Mouse (Mus musculus) myocyte (in vitro differentiated cells): ENCODE results near the gene L1td1.

Experiments
- CEBPB ChIP-seq: IDR thresholded peaks from 2 replicates; pipeline ENCODE4 v1.6.1; 2011; ENCODE audit warnings: mild to moderate bottlenecking, moderate library complexity; ENCODE audit not compliant: poor library complexity, insufficient read depth, severe bottlenecking
- E2F4 ChIP-seq: IDR thresholded peaks from one replicate; pipeline ENCODE4 v1.6.1; 2011; ENCODE audit warnings: mild to moderate bottlenecking, control low read depth, moderate library complexity; ENCODE audit not compliant: insufficient read depth
- MAX ChIP-seq: IDR thresholded peaks from one replicate; pipeline ENCODE4 v1.6.1; 2011; ENCODE audit warnings: low read depth, mild to moderate bottlenecking, control low read depth
- MYOD1 ChIP-seq, 3 experiments: IDR thresholded peaks; one replicate each; pipeline ENCODE4 v1.6.1; 2011; ENCODE audit warnings: control low read depth in 2 of 3, low read depth in 2 of 3, mild to moderate bottlenecking in 2 of 3, moderate library complexity in 1 of 3; ENCODE audit not compliant: insufficient read length in 2 of 3, control insufficient read depth in 1 of 3
- MYOG ChIP-seq, 3 experiments: IDR thresholded peaks; one replicate each; pipeline ENCODE4 v1.6.1; 2011; ENCODE audit warnings: control low read depth in 2 of 3, low read depth in 2 of 3, mild to moderate bottlenecking in 2 of 3; ENCODE audit not compliant: insufficient read length in 2 of 3, control insufficient read depth in 1 of 3, insufficient read depth in 1 of 3
- POLR2A ChIP-seq: IDR thresholded peaks from one replicate; pipeline ENCODE4 v1.6.1; 2011; ENCODE audit warnings: low read depth, mild to moderate bottlenecking, control low read depth, moderate library complexity; ENCODE audit not compliant: insufficient read length
- POLR2AphosphoS2 ChIP-seq: IDR thresholded peaks from one replicate; pipeline ENCODE4 v1.6.1; 2011; ENCODE audit warnings: low read depth, control low read depth; ENCODE audit not compliant: insufficient read length
- REST ChIP-seq: IDR thresholded peaks from one replicate; pipeline ENCODE4 v1.6.1; 2011; ENCODE audit warnings: mild to moderate bottlenecking, control low read depth, moderate library complexity; ENCODE audit not compliant: insufficient read depth, insufficient read length
- SRF ChIP-seq: IDR thresholded peaks from one replicate; pipeline ENCODE4 v1.6.1; 2011; ENCODE audit warnings: low read depth; ENCODE audit not compliant: control insufficient read depth, insufficient read length
- TCF12 ChIP-seq: IDR thresholded peaks from one replicate; pipeline ENCODE4 v1.6.1; 2011; ENCODE audit warnings: mild to moderate bottlenecking, control low read depth; ENCODE audit not compliant: poor library complexity, insufficient read depth, severe bottlenecking
- TCF3 ChIP-seq: IDR thresholded peaks from one replicate; pipeline ENCODE4 v1.6.1; 2011; ENCODE audit warnings: low read depth, control low read depth; ENCODE audit not compliant: insufficient read length
- USF1 ChIP-seq: IDR thresholded peaks from one replicate; pipeline ENCODE4 v1.6.1; 2011; ENCODE audit warnings: low read depth, mild to moderate bottlenecking, control low read depth, moderate library complexity

DNA sequence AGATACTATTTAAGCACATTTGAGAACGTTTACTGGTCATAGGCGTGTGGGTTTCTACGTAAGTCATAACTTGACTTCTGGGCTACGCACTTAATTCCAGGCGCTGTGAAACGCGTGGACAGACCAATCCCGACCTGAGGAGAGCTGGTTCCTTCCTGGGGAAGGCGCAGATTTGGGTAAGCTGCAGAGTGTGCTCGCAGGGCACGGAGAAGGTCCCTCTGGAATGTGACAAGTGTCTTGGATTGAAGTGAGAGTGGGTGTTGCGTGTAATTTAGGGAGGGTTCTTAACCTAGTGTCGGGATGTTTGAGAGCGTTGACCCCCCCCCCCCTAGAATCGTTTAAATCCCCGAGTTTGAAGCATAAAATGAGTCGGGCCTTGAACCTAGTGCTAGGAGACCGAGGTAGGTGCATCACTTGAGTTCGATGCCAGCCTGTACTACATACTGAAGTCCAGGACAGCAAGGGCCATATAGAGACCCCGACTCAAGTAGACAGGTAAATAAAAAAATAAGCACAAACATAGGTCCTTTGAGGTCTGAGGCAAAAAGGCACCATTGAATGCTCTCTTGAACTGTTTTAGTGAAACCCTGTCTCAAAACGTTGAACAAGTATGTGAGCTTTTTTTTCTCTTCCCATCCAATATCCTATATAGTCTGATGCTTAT is 893 bp downstream of the L1td1 start:
- TF ChIP-seq MAX (no peak), POLR2A (no peak), MYOD1 (IDR thresholded peaks at IDR 0.05; ENCODE audit: control insufficient read depth in 1 of 3, insufficient read length in 2 of 3, low read depth in 2 of 3) (no peak), E2F4 (no peak), MYOG (IDR thresholded peaks at IDR 0.05; ENCODE audit: control insufficient read depth in 1 of 3, insufficient read depth in 1 of 3, insufficient read length in 2 of 3, low read depth in 2 of 3) (no peak), USF1 (no peak), CEBPB (no peak), TCF12 (no peak), POLR2AphosphoS2 (no peak), SRF (no peak), REST (no peak), TCF3 (no peak)
